Mouse (Mus musculus): ENCODE measurements at regions not wholly inside any gene's neighbourhood (a gene's known extent, or its start where the extent isn't known, plus 50 kb on each side); places are given as distances from the start of the nearest gene placed in this dataset.
A peak's percentile ranks its signal among the peaks of the same experiment; 100 is the strongest.

GRCm38 (mm10) chr2:63852287-63852686 lies 245.6 kb downstream of the Fign start:
- Histone ChIP-seq H3K9ac (no peak overlapping the region), H3K4me1 (replicated peaks) (peaks cover 4% of the 10 kb centered on the region; the same call in 1 of the 2 replicates), H3K4me2 (no peak overlapping the region), H3K9me3 (no peaks in the 10 kb centered on the region), H3K27me3 (no peaks in the 10 kb centered on the region), H3K27ac (replicated peaks) (no peak overlapping the region), H3K36me3 (no peaks in the 10 kb centered on the region), H3K4me3 (no peak overlapping the region)
- ATAC-seq (ENCODE audit: low FRiP score, low read depth), result peak; percentile 74; the same call in 1 of the 2 replicates
- WGBS, result 32% methylated on average over 6 of the region's 6 CpGs

- no peak overlapping the region for H3K9ac ChIP-seq
- 0 out of 2 replicates have a peak, but pooled peaks have one; percentile 59 for ATAC-seq (ENCODE audit: low FRiP score, low read depth)
- H3K4me2 ChIP-seq, result no peak overlapping the region
- H3K36me3 ChIP-seq, result no peaks in the 10 kb centered on the region
- no peaks in the 10 kb centered on the region for H3K27me3 ChIP-seq
- 62% methylated on average over 5 of the region's 5 CpGs for WGBS
- no peaks in the 10 kb centered on the region for H3K4me1 ChIP-seq (replicated peaks)
- no peak overlapping the region for H3K4me3 ChIP-seq
- H3K9me3 ChIP-seq, result no peaks in the 10 kb centered on the region
- no peak overlapping the region for H3K27ac ChIP-seq (replicated peaks)
Measured at GRCm38 (mm10) chr2:63850033-63850432, 247.8 kb downstream of the Fign start.

- H3K36me3 ChIP-seq, result no peaks in the 10 kb centered on the region
- H3K4me2 ChIP-seq, result no peak overlapping the region
- H3K27me3 ChIP-seq, result no peaks in the 10 kb centered on the region
- 64% methylated on average over 6 of the region's 6 CpGs for WGBS
- H3K9ac ChIP-seq, result no peak overlapping the region
- H3K4me1 ChIP-seq (replicated peaks), result no peaks in the 10 kb centered on the region
- no peak overlapping the region for H3K27ac ChIP-seq (replicated peaks)
- no peak for ATAC-seq (ENCODE audit: low FRiP score, low read depth)
- H3K4me3 ChIP-seq, result no peak overlapping the region
- no peaks in the 10 kb centered on the region for H3K9me3 ChIP-seq
Measured at GRCm38 (mm10) chr2:63849486-63849885, 248.4 kb downstream of the Fign start.

GRCm38 (mm10) chr2:63832041-63832714 lies 265.7 kb downstream of the Fign start:
- ATAC-seq (ENCODE audit: low FRiP score, low read depth), result no peak
- H3K9me3 ChIP-seq, result no peaks in the 10 kb centered on the region
- H3K9ac ChIP-seq, result no peak overlapping the region
- H3K4me3 ChIP-seq, result no peak overlapping the region
- no peak overlapping the region for H3K4me2 ChIP-seq
- H3K4me1 ChIP-seq (replicated peaks), result no peaks in the 10 kb centered on the region
- no peaks in the 10 kb centered on the region for H3K36me3 ChIP-seq
- H3K27me3 ChIP-seq, result no peaks in the 10 kb centered on the region
- H3K27ac ChIP-seq (replicated peaks), result no peak overlapping the region
- WGBS, result 86% methylated on average over 4 of the region's 4 CpGs

- no peaks in the 10 kb centered on the region for H3K36me3 ChIP-seq
- H3K4me3 ChIP-seq, result no peak overlapping the region
- no peak overlapping the region for H3K9ac ChIP-seq
- no peak overlapping the region for H3K27ac ChIP-seq (replicated peaks)
- no peak overlapping the region for H3K4me2 ChIP-seq
- H3K27me3 ChIP-seq, result no peaks in the 10 kb centered on the region
- H3K4me1 ChIP-seq (replicated peaks), result no peaks in the 10 kb centered on the region
- WGBS, result 89% methylated on average over 5 of the region's 5 CpGs
- no peak for ATAC-seq (ENCODE audit: low FRiP score, low read depth)
- H3K9me3 ChIP-seq, result no peaks in the 10 kb centered on the region
Measured at GRCm38 (mm10) chr2:63830431-63830830, 267.4 kb downstream of the Fign start.

GRCm38 (mm10) chr2:63828633-63829032 lies 269.2 kb downstream of the Fign start:
- no peak overlapping the region for H3K4me2 ChIP-seq
- H3K36me3 ChIP-seq, result no peaks in the 10 kb centered on the region
- H3K4me3 ChIP-seq, result no peak overlapping the region
- no peak for ATAC-seq (ENCODE audit: low FRiP score, low read depth)
- H3K9ac ChIP-seq, result no peak overlapping the region
- H3K4me1 ChIP-seq (replicated peaks), result no peaks in the 10 kb centered on the region
- WGBS, result 73% methylated on average over 3 of the region's 3 CpGs
- no peaks in the 10 kb centered on the region for H3K27me3 ChIP-seq
- no peaks in the 10 kb centered on the region for H3K9me3 ChIP-seq
- H3K27ac ChIP-seq (replicated peaks), result no peak overlapping the region

- Histone ChIP-seq H3K36me3 (no peaks in the 10 kb centered on the region), H3K9ac (no peak overlapping the region), H3K4me2 (0 out of 2 replicates have a peak overlapping the region, but pooled peaks have one; percentile 15), H3K27me3 (no peaks in the 10 kb centered on the region), H3K9me3 (no peaks in the 10 kb centered on the region), H3K27ac (replicated peaks) (0 out of 2 replicates have a peak overlapping the region, but pooled peaks have one; percentile 0), H3K4me1 (replicated peaks) (peaks cover 6% of the 10 kb centered on the region; the same call in 1 of the 2 replicates), H3K4me3 (no peak overlapping the region)
- 28% methylated on average over 8 of the region's 8 CpGs for WGBS
- no peak for ATAC-seq (ENCODE audit: low FRiP score, low read depth)
Measured at GRCm38 (mm10) chr2:63819440-63819839, 278.4 kb downstream of the Fign start.

All from hindbrain, embryonic 15.5 days (tissue).